ENCODE assay signal across 20 mouse cellular contexts in genomic region chr4:11878638-11879037, GRCm38 (mm10).
A peak's percentile ranks its signal among the peaks of the same experiment; 100 is the strongest.
DNase-seq lines count a peak whose midpoint lies in the region; ATAC-seq and TF ChIP-seq lines count a peak whose summit lies in the region.
"Had no signal": no experiment of that assay in that cellular context is flagged by ENCODE, and none has a peak within 500 bp of the region (broad histone marks: within the 10 kb centered on the region; RNA-seq: fewer than 3 reads in every experiment).

No protein-coding gene starts in this region.

- peak overlapping the region; percentile 42 for H3K27ac ChIP-seq in heart, embryonic 11.5 days (ENCODE audit: low read depth, low read length)
- H3K27ac ChIP-seq in heart, embryonic 15.5 days: peak overlapping the region; percentile 10
- H3K27ac ChIP-seq in stomach, postnatal 0 days (replicated peaks): no peak overlapping the region
- H3K27ac ChIP-seq: embryonic facial prominence, embryonic 13.5 days; forebrain, embryonic 12.5 days; hindbrain, embryonic 13.5 days; hindbrain, postnatal 0 days; intestine, embryonic 15.5 days had no signal

- H3K27me3 ChIP-seq in heart, embryonic 11.5 days (ENCODE audit: control insufficient read depth, insufficient read depth, low read length): no peaks in the 10 kb centered on the region
- no peaks in the 10 kb centered on the region for H3K27me3 ChIP-seq in heart, embryonic 15.5 days
- H3K27me3 ChIP-seq in stomach, postnatal 0 days (ENCODE audit: control insufficient read depth, insufficient read depth, low read length): no peaks in the 10 kb centered on the region
- H3K27me3 ChIP-seq: embryonic facial prominence, embryonic 13.5 days; forebrain, embryonic 12.5 days; hindbrain, embryonic 13.5 days; intestine, embryonic 15.5 days had no signal

- H3K4me1 ChIP-seq in heart, embryonic 11.5 days (ENCODE audit: control insufficient read depth, insufficient read depth, low read length): peaks cover 35% of the 10 kb centered on the region
- H3K4me1 ChIP-seq in heart, embryonic 15.5 days (replicated peaks): peaks cover 26% of the 10 kb centered on the region
- no peaks in the 10 kb centered on the region for H3K4me1 ChIP-seq in stomach, postnatal 0 days (replicated peaks; ENCODE audit: control insufficient read depth, insufficient read depth)
- H3K4me1 ChIP-seq: embryonic facial prominence, embryonic 13.5 days; forebrain, embryonic 12.5 days; hindbrain, embryonic 13.5 days had no signal

- no peak for TF ChIP-seq CTCF in stomach, postnatal 0 days (IDR thresholded peaks at IDR 0.05; ENCODE audit: low read depth)

- H3K36me3 ChIP-seq in heart, embryonic 11.5 days (ENCODE audit: control insufficient read depth, insufficient read depth, low read length): no peaks in the 10 kb centered on the region
- H3K36me3 ChIP-seq in heart, embryonic 15.5 days: no peaks in the 10 kb centered on the region
- no peaks in the 10 kb centered on the region; the same call in 1 of the 2 replicates for H3K36me3 ChIP-seq in stomach, postnatal 0 days (ENCODE audit: control insufficient read depth, insufficient read depth, low read length)
- H3K36me3 ChIP-seq: embryonic facial prominence, embryonic 13.5 days; forebrain, embryonic 12.5 days; hindbrain, embryonic 13.5 days; intestine, embryonic 15.5 days had no signal

- no peak for DNase-seq in heart, adult 9 months (ENCODE audit: low spot score in 2 of 2)
- no peak for DNase-seq in heart, adult 8-10 months (ENCODE audit: low spot score)
- peak; percentile 10 for DNase-seq in 416B (ENCODE audit: low read depth)
- no peak for DNase-seq in stomach, postnatal 0 days (ENCODE audit: low spot score)
- DNase-seq in frontal cortex, postnatal 10 days (ENCODE audit: low spot score in 2 of 2): no peak
- DNase-seq: adrenal gland, postnatal 14 days; B cell, adult 2 months; cerebellum, adult 11-12 months; cerebellum, adult 9-10 months; cerebellum, postnatal 36 days; gastrocnemius, postnatal 14 days; kidney, adult 18-20 months had no signal

- H3K4me3 ChIP-seq in heart, embryonic 11.5 days (ENCODE audit: low read depth, low read length): no peak overlapping the region
- H3K4me3 ChIP-seq in heart, embryonic 15.5 days: no peak overlapping the region
- no peak overlapping the region for H3K4me3 ChIP-seq in stomach, postnatal 0 days (ENCODE audit: low read depth, low read length)
- H3K4me3 ChIP-seq: embryonic facial prominence, embryonic 13.5 days; forebrain, embryonic 12.5 days; hindbrain, embryonic 13.5 days; intestine, embryonic 15.5 days had no signal

- no peak overlapping the region for H3K4me2 ChIP-seq in heart, embryonic 11.5 days
- H3K4me2 ChIP-seq in heart, embryonic 15.5 days: no peak overlapping the region
- H3K4me2 ChIP-seq in stomach, postnatal 0 days (replicated peaks; ENCODE audit: low read depth): no peak overlapping the region
- H3K4me2 ChIP-seq: embryonic facial prominence, embryonic 13.5 days; forebrain, embryonic 12.5 days; hindbrain, embryonic 13.5 days; intestine, embryonic 15.5 days had no signal

- no peaks in the 10 kb centered on the region for H3K9me3 ChIP-seq in heart, embryonic 11.5 days (replicated peaks; ENCODE audit: control insufficient read depth, low read length)
- no peaks in the 10 kb centered on the region for H3K9me3 ChIP-seq in heart, embryonic 15.5 days (replicated peaks)
- H3K9me3 ChIP-seq in stomach, postnatal 0 days (ENCODE audit: control insufficient read depth, low read length): no peaks in the 10 kb centered on the region
- H3K9me3 ChIP-seq: embryonic facial prominence, embryonic 13.5 days; forebrain, embryonic 12.5 days; hindbrain, embryonic 13.5 days; intestine, embryonic 15.5 days had no signal

- TF ChIP-seq EP300 in stomach, postnatal 0 days (optimal IDR thresholded peaks at IDR 0.05): no peak

- no peak for ATAC-seq in heart, embryonic 11.5 days (replicated peaks; ENCODE audit: insufficient number of reproducible peaks, low FRiP score, low TSS enrichment)
- no peak for ATAC-seq in heart, embryonic 15.5 days (replicated peaks; ENCODE audit: insufficient number of reproducible peaks, insufficient read depth, low FRiP score, low read depth)
- peak; percentile 50 for ATAC-seq in stomach, postnatal 0 days (ENCODE audit: low FRiP score, low TSS enrichment)
- ATAC-seq: forebrain, embryonic 16.5 days; hindbrain, postnatal 0 days; intestine, embryonic 15.5 days had no signal

- WGBS in heart, embryonic 11.5 days (ENCODE audit: insufficient replicate concordance): 64% methylated on average over 6 of the region's 6 CpGs
- WGBS in heart, embryonic 15.5 days: 65% methylated on average over 6 of the region's 6 CpGs
- WGBS in stomach, postnatal 0 days: 48% methylated on average over 6 of the region's 6 CpGs

- no peak overlapping the region for H3K9ac ChIP-seq in heart, embryonic 11.5 days (ENCODE audit: low read depth, low read length)
- no peak overlapping the region for H3K9ac ChIP-seq in heart, embryonic 15.5 days
- no peak overlapping the region for H3K9ac ChIP-seq in stomach, postnatal 0 days (ENCODE audit: low read length)
- H3K9ac ChIP-seq: embryonic facial prominence, embryonic 13.5 days; forebrain, embryonic 12.5 days; hindbrain, embryonic 13.5 days; intestine, embryonic 15.5 days had no signal
